Mouse (Mus musculus): ENCODE results near the gene Hyal2.

GRCm38 (mm10) chr9:107600745-107601144 is 33.0 kb downstream of the Hyal2 start:
- peak; percentile 48 for TF ChIP-seq CTCF (IDR thresholded peaks at IDR 0.05; ENCODE audit: low read depth)
- TF ChIP-seq EP300 (IDR thresholded peaks at IDR 0.05; ENCODE audit: low read depth), result no peak

Data from liver, postnatal 0 days (tissue).